Mouse (Mus musculus) ovary, postnatal 14 days (tissue): ENCODE results near the gene Gm13889.

ENCODE experiments used
- DNase-seq: peaks from one replicate; pipeline ENCODE4 v3.0.0; 2022; ENCODE audit warnings: low spot score

The Gm13889 gene

DNA sequence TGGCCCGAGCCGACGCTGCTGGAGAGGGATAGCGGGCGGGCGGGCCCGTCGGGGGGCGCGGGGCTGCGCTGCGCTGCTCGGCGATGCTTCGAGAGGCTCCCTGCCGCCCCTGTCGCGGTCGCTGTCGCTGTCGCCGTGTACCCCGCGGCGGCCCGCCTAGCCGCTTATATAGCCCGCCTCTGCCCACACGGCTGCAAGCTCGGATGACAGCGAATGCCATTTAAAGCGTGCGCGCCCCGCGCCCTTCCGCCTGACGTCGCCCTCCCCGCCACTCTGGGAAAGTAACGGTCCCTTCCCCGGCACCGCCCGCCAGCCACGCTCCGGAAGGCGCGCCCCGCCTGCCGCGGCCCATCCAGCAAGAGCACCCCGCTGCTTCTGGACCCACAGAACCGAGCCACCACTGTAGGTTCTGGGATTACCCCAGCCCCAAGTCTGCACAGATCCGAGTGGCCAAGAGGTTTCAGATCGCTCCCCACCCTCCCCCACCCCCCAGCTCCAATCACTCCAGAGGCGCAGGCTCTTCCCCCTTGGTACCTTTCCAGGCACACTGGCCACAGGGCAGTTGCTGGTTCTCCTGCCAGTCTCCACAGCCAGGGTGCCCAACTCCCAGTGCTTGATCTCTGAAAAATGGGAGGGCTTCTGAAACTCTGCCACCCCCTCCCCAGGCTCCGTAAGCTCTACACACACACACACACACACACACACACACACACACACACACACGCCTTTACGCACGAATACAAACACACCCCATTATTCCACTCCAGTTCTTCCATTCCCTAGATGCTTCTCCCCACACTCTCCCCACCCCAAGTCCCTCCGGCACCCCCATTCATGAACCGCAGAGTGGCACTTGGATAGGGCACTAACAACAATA is at the start of gene Gm13889:
Gene Gm13889 (minus strand): TSS at position 294 of the 877 bp plus-strand sequence.
- peak; percentile 42 for DNase-seq

DNA sequence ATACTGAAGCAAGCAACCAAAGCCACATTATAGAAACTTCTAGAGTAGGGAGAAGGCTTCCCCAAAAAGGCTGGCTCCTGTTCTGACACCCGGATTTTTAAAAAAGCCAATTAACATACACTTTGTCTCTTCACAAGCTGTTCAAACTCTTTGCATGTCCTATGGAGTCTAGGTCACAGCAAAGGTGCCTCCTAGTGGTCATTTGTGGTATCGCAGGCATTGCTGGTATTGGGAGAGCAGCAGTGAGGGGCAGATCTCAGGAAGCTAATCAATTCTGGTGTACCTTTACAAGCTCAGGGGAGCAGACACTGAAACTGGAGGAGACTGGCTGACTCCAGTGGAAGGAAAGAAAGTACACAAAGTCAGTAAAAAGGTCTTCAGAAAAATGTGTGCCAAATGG is 45.3 kb upstream of the Gm13889 start:
- DNase-seq: peak; percentile 89

DNA sequence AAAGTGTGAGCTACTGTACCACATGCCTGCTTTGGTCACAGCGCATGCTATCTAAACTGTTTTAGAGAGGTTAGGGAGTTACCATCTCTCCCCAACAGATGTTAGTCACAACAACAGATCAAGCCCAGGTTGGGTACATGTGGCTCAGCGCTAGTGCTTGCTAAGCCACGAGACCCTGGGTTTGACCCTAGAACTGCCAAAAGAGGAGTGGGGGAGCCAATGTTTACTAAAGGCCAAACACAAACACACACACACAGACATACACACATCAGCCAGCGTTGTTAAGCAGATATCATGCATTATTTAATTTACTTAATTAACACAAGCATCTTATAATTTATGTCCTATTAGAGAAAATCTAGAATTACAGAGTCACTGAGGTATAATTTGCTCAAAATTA is 44.9 kb upstream of the Gm13889 start:
- no peak for DNase-seq

DNA sequence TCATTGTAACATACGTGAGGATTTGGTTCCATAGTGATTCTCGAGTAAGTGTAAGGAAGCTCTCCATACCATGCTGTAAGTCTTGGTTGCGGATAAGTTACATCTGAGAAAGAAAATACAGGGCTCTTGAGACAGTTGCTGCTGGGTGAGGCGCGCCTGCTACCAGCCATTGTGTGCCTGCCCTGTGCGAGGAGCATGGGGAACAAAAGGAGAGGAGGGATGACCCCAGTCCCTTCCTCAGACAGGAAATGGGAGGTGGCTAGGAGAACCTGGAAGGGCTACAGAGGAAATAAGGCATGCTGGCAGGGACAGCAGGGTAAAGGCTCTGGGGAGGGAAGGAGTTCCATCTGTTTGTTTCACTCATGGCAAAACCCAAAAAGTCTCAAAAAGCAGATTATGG is 44.4 kb upstream of the Gm13889 start:
- no peak for DNase-seq

DNA sequence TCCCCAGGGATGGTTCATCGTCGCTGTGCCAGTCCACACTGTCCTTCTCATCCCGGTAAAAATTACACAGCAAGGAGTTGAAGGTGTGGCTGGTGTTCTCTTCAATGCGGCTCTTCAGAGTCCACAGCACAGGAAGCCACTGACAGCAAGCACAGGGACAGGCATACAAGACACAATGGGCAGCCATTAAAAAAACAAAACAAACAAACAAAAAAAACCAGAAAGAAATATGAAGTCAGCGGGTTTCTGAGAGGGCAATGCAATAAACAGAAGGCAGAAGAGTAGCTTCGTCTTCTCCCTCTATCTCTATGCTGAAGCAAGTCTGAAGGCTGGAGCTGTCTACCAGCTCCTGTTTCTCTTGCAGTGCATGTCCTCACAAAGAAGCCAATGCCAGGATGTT is 39.3 kb upstream of the Gm13889 start, which contains the start of gene Gm27027:
Gene Gm27027 (minus strand): TSS at position 101 of the 400 bp plus-strand sequence.
- DNase-seq: no peak

DNA sequence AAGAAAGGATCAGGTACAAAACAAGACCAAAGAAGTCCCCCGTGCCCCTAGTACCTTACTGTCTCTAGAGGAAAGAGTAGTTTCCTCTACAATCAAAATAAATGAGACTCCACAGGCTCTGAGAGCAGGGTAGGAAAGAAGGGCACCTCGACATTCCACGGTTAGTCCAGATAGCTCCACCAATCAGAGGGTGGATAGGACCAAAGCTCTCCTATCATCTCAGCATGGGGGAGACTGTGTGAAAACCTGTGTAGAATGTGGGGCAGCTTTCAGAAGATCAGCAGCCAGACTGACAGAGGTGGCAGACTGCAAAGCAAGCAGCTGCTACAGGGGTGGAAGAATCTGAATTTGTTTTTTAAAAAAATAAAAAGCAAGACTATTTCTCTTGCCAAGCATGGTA is 35.8 kb upstream of the Gm13889 start:
- no peak for DNase-seq

DNA sequence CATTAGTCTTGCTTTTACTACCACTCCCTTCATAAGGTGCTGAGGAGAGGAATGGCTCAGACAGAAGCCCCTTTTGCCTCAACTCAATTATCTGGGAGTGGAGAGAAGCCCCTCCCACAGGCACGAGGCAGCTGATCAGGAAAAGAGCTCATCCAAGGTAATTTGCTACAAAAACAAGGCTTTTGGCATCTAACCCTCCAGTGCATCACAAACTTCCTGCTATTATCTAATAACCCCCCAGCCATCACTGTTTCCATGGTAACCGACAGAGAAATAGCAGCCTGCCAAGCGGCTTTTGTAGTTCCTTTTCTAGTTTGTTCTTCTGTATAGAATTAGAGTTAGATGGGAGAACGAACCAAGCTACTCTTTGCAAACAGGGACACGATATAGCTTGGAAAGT is 35.3 kb upstream of the Gm13889 start:
- no peak for DNase-seq

DNA sequence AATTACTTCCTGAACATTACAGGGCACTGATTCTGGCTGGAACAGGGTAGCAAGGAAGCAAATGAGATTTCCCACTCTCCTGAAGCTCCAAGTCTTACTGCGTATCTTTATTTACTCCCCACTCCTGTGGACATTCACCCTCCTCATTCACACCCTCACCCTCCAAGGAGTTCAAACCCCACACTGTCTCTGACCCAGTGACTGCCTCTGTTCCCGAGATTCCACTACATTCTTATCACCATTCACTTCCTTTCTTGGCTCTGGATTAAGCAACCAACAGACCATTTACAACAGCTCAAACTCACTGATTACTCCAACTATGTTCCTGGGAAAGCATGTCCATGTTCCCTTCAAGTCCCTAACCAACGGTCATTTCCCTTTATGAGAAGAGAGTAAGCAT is 34.3 kb upstream of the Gm13889 start:
- no peak for DNase-seq

DNA sequence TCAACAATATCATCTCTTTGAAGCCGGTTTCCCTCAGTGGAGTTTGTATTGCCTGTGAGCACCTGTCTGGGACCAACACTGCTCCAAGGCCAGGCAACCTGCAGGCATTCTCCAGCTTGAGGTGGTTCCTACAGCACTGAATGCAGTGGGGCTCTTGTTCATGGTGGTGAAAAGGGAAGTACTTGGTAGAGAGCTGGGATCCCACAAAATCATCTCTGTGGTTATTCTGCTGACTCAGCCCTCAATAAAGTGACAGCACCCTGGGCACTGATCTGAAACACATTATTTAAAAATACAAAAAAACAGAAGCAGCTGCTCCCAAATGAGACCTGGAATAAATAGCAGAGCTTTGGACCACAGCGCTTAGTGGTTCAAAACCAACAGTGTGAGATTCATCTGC is 31.4 kb upstream of the Gm13889 start:
- no peak for DNase-seq

DNA sequence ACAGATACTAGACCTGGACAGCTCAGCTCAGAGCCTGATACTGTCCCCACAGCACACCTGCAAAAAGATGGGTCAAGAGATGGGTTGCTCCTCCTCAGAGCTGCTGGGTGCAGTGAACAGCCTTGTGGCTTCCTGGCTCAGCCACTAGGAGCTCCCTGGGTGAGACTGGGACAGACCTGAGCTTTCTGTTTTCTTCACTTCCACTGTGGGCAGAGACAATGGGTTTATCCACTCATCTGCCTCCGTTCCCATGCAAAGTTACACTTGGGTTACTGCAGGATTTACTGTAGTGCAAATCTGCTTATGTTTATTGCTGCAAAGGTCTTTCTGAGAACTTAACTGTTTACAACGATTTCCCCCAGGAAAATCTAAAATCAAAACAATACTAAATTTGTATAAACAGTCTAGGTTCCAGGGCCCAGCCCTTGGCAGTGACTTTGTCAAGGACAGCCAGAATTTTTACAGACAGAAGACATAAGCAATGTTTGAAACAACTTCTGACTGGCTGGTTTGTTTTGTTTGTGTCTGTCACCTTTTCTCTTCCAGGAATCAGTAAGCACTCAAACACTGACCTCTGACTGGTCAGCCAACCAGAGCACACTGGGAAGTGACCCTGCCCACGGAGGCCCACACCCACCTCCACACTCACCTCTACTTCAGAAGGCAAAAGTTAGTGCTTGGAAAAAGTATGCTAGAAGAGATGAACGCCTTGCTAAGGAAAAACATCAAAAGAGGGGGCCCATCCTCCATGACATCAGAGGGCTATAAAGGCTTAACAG is 25.6 kb upstream of the Gm13889 start:
- DNase-seq: no peak

DNA sequence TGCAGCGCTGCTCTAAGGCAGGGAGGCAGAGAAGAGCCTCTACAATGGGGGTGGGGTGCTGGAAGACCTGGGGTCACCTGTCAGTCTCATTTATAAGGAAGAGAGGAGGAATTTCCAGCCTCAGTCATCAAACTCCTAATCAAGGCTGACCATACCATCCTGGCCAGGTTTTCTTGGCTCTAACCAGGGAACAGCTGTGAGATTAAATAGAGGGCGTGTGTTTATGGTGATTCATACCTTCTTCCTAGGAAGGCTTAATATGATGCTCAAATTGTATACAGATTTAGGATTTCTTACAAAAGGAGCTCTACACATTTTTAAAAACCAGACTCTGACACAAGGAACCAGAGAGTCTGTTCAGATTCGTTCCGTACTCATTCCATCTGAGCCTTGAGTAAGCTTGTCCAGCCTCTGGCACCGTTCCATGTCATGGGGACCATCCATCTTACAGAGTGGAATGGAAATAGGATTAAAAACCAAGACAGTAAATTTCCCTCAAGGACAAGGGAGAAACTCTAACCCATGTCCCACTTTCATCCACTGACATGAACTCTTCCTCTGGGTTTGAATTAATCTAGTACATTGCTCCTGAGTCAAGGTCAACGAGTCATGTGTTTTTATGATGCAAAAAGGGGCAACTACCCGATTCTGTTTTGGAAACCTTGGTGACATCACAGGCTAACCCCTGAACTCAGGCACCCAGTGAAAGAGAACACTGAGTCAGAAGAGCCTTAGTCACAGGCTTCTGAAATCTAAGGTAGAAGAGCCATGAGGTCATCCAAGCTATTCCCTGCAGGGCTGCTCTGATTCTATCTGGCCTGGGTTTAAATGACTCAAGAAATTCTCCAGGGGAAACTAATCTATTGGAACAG is 22.5 kb upstream of the Gm13889 start:
- DNase-seq: no peak

DNA sequence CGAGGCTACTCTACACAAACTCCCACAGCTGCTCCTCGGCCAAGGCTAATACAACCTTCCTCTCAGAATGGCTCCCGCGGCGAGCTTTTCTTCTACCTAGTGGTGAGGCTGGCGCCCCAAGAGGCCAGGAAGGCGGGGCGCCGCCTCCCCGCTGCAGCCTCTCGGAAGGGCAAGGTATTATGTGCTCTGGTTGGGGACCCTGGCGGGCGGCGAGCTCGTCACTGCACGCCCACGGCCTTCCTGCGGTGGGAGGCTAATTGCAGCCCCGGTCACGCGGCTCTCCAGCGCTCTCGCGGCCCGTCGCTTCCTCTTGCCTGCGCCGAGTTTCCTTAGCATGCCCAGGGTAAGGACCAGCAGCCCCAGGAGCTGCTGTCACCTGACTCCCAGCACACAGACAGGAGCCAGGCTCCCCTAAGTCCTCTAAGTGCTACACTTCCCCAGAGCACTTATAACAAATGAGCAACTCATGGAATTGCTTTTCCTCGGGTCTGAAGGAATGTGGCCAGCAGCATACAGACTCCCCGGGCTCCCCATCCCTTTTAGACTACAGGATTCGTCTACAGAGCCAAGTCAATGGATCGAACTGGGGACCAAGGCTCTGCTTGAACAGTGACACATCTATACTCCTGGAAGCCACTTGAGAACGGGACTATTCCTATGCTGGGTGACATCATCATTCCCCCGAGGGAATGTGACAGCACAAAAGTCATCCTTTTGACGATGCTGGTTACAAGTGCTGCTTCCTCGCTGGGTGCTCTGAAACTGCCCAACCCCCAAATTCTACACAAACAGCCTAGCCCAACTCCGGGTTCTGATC is 19.6 kb upstream of the Gm13889 start:
- DNase-seq: peak; percentile 38

DNA sequence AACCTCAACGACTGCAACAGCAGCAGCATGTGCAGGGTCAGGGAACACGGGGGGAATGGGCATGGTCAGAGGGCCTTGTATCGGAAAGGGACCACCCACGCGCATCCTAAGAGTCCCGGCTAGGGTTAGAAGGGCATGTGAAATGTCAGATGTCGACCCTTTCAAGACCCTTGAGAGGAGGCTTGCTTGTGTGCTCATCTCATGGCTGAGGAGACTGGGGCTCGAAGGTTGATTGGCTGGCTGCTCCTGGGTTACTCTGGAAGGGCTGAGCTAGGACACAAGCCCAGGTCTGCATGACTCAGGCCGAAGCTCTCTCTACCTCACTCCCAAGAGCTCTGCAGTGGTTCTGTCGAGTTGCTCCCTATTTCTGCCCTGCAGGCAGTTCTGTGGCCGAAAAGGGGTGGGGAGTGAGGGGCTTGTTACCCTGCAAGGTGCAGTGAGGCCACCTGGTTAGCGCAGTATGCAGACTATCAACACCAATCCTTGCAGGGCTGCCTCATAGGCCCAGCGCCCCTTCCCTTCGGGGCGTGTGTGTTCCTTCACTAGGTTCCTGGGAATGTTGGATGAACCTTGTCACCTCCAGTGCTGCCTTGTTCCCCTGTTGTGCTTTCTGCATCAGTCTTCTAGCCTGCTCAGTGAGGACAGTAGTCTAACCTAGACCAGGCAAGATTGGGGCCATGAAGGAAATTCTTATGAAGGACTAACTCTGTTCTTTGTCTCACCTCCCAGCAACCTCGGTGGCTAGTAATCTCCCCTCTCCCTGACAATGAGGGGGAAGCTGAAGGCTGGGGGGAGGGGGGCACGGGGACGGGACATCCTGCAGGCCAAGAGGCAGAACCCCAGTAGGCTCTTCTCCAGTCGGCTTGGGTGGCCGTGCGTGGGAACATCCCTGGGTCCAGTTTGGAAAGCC is 18.8 kb upstream of the Gm13889 start:
- no peak for DNase-seq

DNA sequence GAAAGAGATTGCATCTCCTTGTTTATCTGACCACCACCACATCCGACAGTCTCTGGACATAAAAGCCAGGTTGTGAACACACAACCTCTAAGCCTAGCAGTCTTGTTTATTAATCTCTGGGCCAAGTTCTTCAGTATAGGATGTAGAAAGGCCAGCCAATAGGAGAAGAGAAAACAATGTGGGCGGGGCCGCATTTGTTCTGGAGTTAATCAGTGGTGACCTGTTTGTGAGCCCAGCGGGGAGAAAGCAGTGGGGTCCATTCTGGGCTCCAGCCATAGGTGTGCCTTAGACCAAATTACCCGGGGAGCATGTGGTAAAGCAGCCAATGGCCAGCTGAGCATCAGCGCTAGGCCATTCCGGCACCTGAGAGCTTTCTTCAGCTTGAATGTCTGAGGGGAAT is 18.0 kb upstream of the Gm13889 start:
- no peak for DNase-seq

DNA sequence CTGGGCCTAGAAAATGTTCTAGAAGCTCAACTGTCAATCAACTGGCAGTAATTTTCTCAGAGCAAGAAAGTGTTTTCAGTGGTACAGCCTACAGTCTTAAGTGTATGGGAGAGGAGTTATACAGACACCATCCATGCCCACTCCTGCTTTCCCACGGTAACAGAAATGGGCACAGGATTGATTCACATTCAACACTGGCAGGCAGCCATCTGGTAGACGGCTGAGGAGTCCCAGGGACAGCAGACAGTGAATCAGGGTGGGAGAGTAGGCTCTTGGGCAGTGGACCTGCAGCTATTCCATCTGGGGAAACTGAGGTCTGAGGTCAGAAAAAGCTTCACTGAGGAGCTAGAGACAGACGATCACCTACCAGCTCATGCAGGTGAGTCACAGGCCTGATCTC is 14.6 kb upstream of the Gm13889 start:
- DNase-seq: no peak

DNA sequence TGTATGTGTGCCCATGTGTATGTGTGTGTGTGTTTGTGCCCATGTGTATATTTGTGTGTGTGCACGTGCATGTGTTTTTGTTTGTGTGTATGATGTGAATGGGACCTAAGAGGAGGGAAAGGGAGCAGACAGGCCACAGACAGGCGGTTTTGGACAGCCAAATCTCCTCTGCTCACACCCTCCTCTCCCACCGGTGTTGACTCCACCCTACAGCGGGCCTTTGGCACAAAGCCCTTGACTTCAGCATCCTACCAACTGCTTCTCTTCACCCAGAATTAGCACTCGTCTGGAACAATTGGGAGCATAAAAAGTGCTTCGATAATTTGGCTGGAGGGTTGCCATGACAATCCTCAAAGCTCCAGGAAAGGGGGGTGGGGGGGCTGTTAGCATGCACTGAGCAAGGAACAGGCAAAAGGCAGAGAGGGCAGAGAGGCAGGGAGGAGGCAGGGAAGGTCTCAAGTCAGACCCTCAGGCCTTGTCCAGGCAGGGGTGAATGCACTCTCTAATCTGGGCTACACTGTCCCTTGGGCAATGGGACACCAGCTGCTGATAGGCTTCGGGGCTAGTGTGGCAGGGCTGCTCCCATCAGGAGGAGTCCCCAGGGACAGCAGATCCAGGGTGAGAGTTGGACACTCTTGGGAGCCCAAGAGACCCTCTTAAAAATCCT is 7.6 kb upstream of the Gm13889 start:
- DNase-seq: no peak

DNA sequence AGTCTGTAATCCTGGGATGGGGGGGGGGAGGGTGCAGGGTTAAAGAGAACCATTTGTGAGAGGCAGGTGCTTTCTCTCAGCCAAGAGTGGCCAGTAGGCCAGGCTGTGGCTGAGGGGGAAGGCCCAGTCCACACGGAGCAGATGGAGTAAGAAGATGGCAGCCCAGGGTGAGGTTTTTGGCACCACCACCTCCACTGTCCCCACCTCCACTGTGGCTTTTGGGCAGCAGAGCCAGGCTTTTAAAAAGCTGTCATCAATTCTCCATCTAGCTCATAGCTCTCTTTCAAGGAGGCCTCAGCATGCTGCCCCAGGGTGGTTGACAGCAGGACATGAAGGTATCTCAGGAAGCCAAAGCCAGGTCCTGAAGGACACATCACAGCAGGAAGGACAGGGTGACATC is 6.8 kb upstream of the Gm13889 start:
- DNase-seq: no peak

DNA sequence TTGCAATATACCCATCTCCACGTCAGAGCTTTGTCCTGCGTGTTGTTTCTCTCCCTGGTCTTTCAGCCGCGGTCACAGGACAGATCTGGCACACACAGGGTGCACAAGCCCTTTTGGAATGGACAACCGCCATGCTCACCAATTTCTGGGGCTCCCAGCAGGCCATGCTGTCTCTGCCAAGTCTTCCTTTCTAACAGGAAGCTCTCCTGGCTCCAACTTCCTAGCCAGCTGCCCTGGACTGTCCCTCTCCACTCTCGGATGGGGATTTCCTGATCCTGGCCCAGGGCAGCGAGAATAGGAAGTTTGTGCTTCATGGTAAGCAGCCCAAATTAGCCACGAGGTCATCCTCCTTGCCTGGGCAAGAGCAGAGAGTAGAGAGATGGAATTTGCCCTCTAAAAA is 4.7 kb upstream of the Gm13889 start:
- DNase-seq: no peak

DNA sequence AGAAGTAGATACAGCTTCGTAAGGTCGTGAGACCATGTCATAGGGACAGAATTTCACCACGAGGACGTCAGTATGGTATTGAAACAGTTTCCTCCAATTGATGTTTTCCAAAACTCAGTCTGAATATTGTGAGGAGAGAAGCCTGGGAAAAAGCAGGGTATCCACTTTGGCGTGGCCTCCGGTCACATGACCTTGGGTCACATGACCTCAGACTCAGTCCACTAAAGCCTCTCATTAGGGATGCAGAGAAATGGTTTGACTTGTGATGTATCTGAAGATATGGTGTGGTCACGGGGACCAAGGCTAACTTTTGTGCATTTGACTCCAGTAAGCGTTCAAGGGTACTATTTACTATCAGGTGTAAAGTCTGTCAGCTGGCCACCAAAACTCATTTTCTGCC is 2.3 kb upstream of the Gm13889 start:
- no peak for DNase-seq

DNA sequence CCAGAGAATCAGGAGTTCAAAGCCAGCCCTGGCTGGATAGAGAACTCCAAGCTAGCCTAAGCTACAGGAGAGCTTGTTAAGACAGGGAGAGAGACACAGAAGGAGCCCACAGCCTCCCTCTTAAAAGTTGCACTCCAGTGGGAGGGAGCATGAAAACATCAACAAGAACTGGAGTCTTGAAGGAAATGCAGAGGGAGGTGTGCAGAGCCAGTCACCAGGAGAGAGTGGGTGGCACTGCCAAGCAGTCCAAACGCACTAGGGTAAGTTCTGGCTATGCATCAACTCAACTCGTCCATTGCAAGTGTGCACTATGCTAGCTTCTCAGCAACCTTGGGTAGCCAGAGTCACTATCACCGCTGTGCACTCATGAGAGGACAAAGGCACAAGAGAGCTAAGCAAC is 1.2 kb upstream of the Gm13889 start:
- DNase-seq: no peak
